Mouse (Mus musculus) stomach, adult 2 months (tissue): ENCODE measurements around the gene Plcxd1. TPM values are rescaled to one million over a fixed set of nuclear protein-coding genes. Genes with fewer than 3 reads are reported as not detected.

Source experiments
- polyA plus RNA-seq: library from polyadenylated mRNA; depleted of rRNA; stranded (reverse); fragments of >200 nt; gene quantifications from 2 replicates; pipeline ENCODE4 v1.2.3, GENCODE M21; 2012; rRNA removed

Gene Plcxd1
- polyA plus RNA-seq: 6.3 and 19.0 TPM in 2 replicates

DNA sequence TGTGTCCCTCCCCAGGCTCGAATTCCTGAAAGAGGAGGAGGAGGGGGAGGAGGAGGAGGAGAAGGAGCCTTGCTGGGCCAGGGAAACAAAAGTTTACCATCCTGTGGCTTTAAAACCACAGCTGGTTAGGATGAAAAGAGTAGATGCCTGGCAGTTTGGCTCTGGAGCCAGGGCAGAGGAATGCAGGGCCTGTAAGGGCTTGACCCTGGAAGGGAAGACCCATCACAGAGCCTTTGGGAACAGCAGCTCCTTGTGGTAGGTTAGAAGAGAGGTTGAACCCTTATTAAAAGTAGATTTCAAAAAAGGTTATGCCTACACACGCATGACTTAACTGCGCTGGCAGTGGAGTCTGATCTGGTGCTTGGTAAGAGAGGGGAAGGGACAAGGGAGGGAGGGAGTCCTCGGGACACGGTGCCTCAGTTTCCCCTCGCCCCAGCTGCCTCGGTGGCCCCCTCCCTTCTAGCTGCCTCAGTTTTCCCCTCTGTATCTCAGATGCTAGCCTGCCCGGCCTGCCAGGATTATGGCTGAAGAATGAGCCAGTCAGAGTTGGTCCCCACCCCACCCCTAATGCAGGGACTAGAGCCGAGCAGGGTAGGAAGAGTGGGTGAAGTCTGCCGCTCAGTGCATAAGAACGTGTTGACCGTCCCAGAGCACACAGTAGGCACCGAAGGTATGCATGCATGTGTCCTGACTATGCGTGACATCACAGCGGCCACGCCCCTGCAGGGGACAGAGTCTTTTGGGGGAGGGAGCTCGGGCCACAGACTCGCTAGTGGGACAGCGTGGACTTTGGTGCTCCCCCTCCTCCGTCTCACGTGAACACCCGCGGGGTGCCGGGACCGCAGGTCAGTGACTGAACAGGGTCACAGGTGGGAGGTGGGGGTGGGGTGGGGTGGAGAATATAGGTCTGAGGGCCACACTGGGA lies at the start of gene Plcxd1:
Plcxd1 (plus strand) TSS at position 314 of the 925 bp plus-strand sequence.

DNA sequence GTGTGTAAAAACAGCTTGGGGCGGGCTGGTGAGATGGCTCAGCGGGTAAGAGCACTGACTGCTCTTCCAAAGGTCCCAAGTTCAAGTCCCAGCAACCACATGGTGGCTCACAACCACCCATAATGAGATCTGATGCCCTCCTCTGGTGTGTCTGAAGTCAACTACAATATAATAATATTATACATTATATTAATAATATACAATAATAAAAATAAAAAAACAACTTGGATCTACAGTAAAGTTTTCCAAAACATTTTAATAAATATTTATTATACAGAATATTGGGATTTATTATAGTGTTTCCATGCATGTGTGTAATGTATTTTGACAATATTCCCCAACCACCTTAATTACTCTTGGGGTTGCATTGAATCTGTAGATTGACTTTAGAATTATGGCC lies 27.4 kb upstream of the Plcxd1 start, which contains the start of gene Gm17655:
Gm17655 (minus strand) TSS at position 101 of the 400 bp plus-strand sequence.

DNA sequence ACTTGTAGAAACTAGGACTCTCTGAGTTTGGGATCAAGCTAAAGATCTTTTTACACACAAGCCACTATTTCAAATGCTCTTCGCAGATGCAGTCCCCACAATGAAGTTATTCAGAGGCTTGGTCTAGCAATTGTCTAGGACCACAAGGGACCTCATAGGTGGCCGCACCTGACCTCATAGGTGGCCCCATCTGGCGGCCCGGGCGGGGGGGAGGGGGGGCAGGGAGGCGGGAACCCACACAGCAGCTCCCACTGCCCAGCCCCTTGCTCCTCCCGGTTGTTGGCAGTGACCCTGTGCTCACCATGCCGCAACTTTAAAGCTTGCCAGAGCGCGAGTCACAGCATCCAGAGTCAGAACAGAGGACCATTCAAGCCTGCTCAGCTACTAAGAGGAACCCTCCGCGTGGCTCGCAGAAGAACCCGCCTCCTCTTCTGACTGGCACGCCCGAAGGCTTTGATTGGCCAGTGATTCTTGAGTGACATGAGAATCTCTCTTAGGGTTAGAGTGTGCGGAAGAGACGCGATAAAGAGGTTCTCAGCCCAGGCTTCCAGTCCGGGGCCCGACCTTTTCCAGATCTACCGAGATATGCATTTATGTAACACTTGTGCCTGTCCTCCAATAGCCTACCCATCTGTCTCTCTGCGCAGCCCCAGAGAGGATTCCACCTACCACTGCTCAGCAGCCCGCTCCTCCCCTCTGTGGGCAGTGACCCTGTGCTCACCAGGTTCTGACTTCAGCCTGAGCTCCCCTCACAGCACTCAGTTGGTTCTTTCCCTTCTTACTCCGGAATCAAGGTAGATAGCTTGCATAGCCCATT lies 5.5 kb upstream of the Plcxd1 start, which contains the start of gene Gm35315:
Gm35315 (minus strand) TSS at position 391 of the 817 bp plus-strand sequence.

GRCm38 (mm10) chr5:110107581-110108304 lies 8.0 kb downstream of the Plcxd1 start, which contains the start of gene Gtpbp6:
Gene Gtpbp6, minus strand, starts transcription at chr5:110108197.

DNA sequence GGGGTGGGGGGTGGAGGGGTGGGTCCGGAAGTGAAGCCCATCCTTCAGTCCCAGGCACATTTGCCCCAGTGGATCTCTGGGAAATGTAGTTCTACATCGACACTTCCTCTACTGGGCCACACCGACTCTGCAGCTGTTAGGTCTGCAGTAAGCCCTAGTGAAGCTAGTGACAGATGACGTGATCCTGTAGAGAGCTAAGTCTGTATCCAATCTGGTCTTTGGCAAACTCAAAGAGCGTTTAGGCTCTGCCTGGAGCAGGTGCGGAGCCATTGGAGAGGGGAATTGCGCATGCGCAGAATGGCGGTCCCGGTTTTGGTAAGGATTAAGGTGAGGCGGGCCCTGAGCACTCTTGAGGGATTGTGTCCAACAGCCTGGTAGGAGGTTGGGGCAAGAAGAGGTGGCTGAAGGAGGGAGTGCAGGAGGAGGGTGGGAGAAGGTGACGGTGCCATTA lies 10.2 kb downstream of the Plcxd1 start, which contains the start of gene Zfp605:
Zfp605 (plus strand) TSS at position 102 of the 451 bp plus-strand sequence.

GRCm38 (mm10) chr5:110135293-110136086 lies 35.7 kb downstream of the Plcxd1 start, which contains the start of gene Chfr:
Gene Chfr, plus strand, starts transcription at chr5:110135842.

Other genes with a start within 250 kb of the Plcxd1 start
- gene Gm15446, start 176.6 kb upstream of the Plcxd1 start, polyA plus RNA-seq: 0.16 and 0.18 TPM in 2 replicates
- gene Zfp932, start 103.4 kb upstream of the Plcxd1 start, polyA plus RNA-seq: 0.25 and 0.41 TPM in 2 replicates
- gene Gm17655, start 27.5 kb upstream of the Plcxd1 start, polyA plus RNA-seq: not detected in 2 replicates
- 0.01 and 0.03 TPM in 2 replicates for gene Gm35315, start 5.5 kb upstream of the Plcxd1 start, polyA plus RNA-seq
- gene Gtpbp6, start 8.2 kb downstream of the Plcxd1 start, polyA plus RNA-seq: 50.2 and 57.9 TPM in 2 replicates
- 0.02 TPM in 1 of 2 replicates, not detected in the other for gene Zfp605, start 10.1 kb downstream of the Plcxd1 start, polyA plus RNA-seq
- 29.7 and 34.9 TPM in 2 replicates for gene Chfr, start 35.9 kb downstream of the Plcxd1 start, polyA plus RNA-seq
- 1.9 and 2.3 TPM in 2 replicates for gene Golga3, start 76.7 kb downstream of the Plcxd1 start, polyA plus RNA-seq
- 2.0 and 2.3 TPM in 2 replicates for gene Ankle2, start 131.0 kb downstream of the Plcxd1 start, polyA plus RNA-seq
- gene Pgam5, start 169.9 kb downstream of the Plcxd1 start, polyA plus RNA-seq: 8.7 and 9.6 TPM in 2 replicates
- gene Pxmp2, start 186.2 kb downstream of the Plcxd1 start, polyA plus RNA-seq: 1.9 and 2.6 TPM in 2 replicates
- 1.2 and 1.4 TPM in 2 replicates for gene Pole, start 186.3 kb downstream of the Plcxd1 start, polyA plus RNA-seq
- 0.82 and 0.91 TPM in 2 replicates for gene P2rx2, start 243.2 kb downstream of the Plcxd1 start, polyA plus RNA-seq
- gene Lrcol1, start 244.8 kb downstream of the Plcxd1 start, polyA plus RNA-seq: 0.13 TPM in 1 of 2 replicates, not detected in the other